Mouse (Mus musculus) testis, adult 2 months (tissue): Measurements from ENCODE around the gene Sytl2.

Experiments used
- CTCF ChIP-seq: fragments of 200-500 bp; IDR thresholded peaks from 2 replicates; pipeline ENCODE4 v1.5.1; 2012; ENCODE audit warnings: low read depth, mild to moderate bottlenecking, inconsistent platforms, low read length, moderate library complexity; ENCODE audit not compliant: control insufficient read depth, insufficient read depth, insufficient replicate concordance
- POLR2A ChIP-seq: fragments of 200-500 bp; IDR thresholded peaks from 2 replicates; pipeline ENCODE4 v1.6.1; 2012; ENCODE audit warnings: low read depth, mild to moderate bottlenecking, inconsistent platforms, low read length, moderate library complexity; ENCODE audit not compliant: control insufficient read depth

DNA sequence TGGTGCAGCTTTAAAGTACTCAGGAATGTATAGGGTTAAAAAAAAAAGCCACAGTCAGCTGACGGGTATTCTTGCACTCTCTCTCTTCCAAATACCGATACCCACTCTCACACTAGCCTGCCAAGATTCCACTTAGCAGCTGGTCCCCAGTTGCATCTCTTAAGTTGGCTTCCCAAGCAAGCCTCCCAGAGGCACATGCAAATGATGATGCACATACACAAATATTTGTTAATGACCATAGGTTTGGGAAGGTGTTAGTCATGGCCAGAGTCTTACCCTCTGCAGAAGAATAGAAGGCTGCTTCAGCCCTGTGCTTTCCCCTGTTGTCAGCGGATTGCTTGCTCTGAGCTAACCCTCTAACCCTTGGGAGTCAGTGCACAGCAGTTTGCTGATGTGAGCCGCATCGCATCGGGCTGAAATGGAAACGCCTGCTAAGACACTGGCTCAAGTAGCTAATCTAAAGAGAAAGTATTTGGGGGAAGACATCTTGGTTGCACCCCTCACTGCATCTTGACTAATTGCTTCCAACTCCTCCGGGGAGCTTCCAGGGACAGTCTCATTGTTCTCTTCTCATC lies 84.9 kb downstream of the Sytl2 start:
- no peak for TF ChIP-seq CTCF
- TF ChIP-seq POLR2A, result no peak
